Mouse (Mus musculus) left cerebral cortex, adult 18-20 months (tissue): ENCODE data around the gene Fxyd7. TPM values are rescaled to one million over a fixed set of nuclear protein-coding genes. Genes with fewer than 3 reads are reported as not detected.

ENCODE experiments used
- DNase-seq, 2 experiments: peaks; one replicate each; pipeline ENCODE4 v3.0.0; 2021 to 2022; ENCODE audit warnings: low spot score in 2 of 2, mixed read lengths in 1 of 2
- long read RNA-seq, 2 experiments: library from polyadenylated mRNA; stranded (forward); transcript quantifications; one replicate each; pipeline ENCODE4 v2.0.0; 2021
- total RNA-seq, 2 experiments: library from RNA; stranded (reverse); gene quantifications; 2 replicates each; pipeline ENCODE4 v1.2.3; 2021

The Fxyd7 gene
- 100 to 1,000 TPM; 148 to 187 TPM for total RNA-seq
- long read RNA-seq, experiment 1, transcript Fxyd7-202 (6 exons, 620 nt) = minor isoform, 24 of 102 reads
- long read RNA-seq, experiment 1, transcript Fxyd7-201 (6 exons, 693 nt) = major isoform, 76 of 102 reads
- long read RNA-seq, experiment 1, partial matches to known transcripts = 2 of 102 reads
- long read RNA-seq, experiment 1, other reads (novel, unspliced or antisense) = 0 of 102 reads
- long read RNA-seq, experiment 2, transcript Fxyd7-201 (6 exons, 693 nt) = major isoform, 42 of 60 reads
- long read RNA-seq, experiment 2, transcript Fxyd7-202 (6 exons, 620 nt) = minor isoform, 13 of 60 reads
- long read RNA-seq, experiment 2, partial matches to known transcripts = 4 of 60 reads
- long read RNA-seq, experiment 2, other reads (novel, unspliced or antisense) = 1 of 60 reads

GRCm38 (mm10) chr7:31051321-31052021 lies at the start of gene Fxyd7:
Fxyd7 (minus strand) TSS chr7:31051467.
- peak in 1 of 2 experiments; percentile 33 for DNase-seq

GRCm38 (mm10) chr7:31100786-31101185 lies 49.5 kb upstream of the Fxyd7 start:
- no peak for DNase-seq

GRCm38 (mm10) chr7:31099612-31099982 lies 48.3 kb upstream of the Fxyd7 start:
- no peak for DNase-seq

GRCm38 (mm10) chr7:31098697-31099611 lies 47.7 kb upstream of the Fxyd7 start:
- DNase-seq = no peak

- peak; percentile 92 to 95 for DNase-seq
Observed at GRCm38 (mm10) chr7:31097583-31098248, 46.4 kb upstream of the Fxyd7 start.

GRCm38 (mm10) chr7:31096892-31097564 lies 45.8 kb upstream of the Fxyd7 start:
- no peak for DNase-seq

- DNase-seq = no peak
Observed at GRCm38 (mm10) chr7:31094774-31095501, 43.7 kb upstream of the Fxyd7 start.

- DNase-seq = no peak
Observed at GRCm38 (mm10) chr7:31089721-31090120, 38.5 kb upstream of the Fxyd7 start.

- no peak for DNase-seq
Observed at GRCm38 (mm10) chr7:31088206-31088605, 36.9 kb upstream of the Fxyd7 start.

- DNase-seq = no peak
Observed at GRCm38 (mm10) chr7:31087262-31087661, 36.0 kb upstream of the Fxyd7 start.

- DNase-seq = no peak
Observed at GRCm38 (mm10) chr7:31086175-31086755, 35.0 kb upstream of the Fxyd7 start.

GRCm38 (mm10) chr7:31085171-31085570 lies 33.9 kb upstream of the Fxyd7 start:
- peak; percentile 26 to 30 for DNase-seq

- DNase-seq = no peak
Observed at GRCm38 (mm10) chr7:31084140-31084539, 32.9 kb upstream of the Fxyd7 start.

- DNase-seq = peak in 1 of 2 experiments; percentile 28
Observed at GRCm38 (mm10) chr7:31082831-31083588, 31.7 kb upstream of the Fxyd7 start.

GRCm38 (mm10) chr7:31082106-31082505 lies 30.8 kb upstream of the Fxyd7 start:
- no peak for DNase-seq

GRCm38 (mm10) chr7:31081106-31081505 lies 29.8 kb upstream of the Fxyd7 start:
- no peak for DNase-seq

- no peak for DNase-seq
Observed at GRCm38 (mm10) chr7:31080611-31081010, 29.3 kb upstream of the Fxyd7 start.

- DNase-seq = no peak
Observed at GRCm38 (mm10) chr7:31079670-31080069, 28.4 kb upstream of the Fxyd7 start.
